Mouse (Mus musculus): ENCODE results near the gene Kif12.
A peak's percentile ranks its signal among the peaks of the same experiment; 100 is the strongest.

Kif12 gene

DNA sequence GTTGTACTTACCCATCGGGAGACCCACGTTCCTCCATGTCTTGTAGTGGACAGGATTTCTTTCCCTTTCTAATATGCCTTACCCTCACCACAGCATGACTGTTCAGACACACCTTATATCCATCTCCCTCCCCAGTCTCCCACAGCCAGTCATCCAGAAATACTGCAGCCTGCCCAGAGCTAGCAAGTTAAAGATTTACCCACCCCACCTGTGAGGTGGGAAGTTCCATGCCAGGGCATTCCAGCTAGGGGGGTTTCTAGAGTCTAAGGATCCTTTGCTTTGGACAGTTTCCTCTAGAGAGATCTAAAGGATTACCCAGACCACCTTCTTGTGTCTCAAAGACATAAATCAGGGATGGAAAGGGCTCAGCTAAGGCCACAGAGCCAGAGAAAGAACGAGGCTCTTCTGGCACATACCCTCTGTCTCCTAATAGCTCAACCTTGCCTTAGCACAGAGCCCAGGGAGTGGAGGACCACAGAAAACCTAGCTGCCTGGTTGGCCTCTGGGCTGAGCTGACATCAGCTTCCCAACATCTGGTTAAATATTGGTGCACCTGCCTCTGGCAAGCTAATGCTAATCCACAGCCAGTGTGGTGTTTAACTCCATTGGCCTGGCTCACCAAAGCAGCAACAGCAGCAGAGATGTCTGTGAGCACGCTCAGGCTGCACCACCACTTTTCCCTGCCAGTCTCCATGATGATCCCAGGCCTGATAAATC, at the start of gene Kif12:
Gene Kif12 (minus strand): TSS at position 163 of the 717 bp plus-strand sequence.
- DNase-seq (ENCODE audit: low spot score) = no peak

DNA sequence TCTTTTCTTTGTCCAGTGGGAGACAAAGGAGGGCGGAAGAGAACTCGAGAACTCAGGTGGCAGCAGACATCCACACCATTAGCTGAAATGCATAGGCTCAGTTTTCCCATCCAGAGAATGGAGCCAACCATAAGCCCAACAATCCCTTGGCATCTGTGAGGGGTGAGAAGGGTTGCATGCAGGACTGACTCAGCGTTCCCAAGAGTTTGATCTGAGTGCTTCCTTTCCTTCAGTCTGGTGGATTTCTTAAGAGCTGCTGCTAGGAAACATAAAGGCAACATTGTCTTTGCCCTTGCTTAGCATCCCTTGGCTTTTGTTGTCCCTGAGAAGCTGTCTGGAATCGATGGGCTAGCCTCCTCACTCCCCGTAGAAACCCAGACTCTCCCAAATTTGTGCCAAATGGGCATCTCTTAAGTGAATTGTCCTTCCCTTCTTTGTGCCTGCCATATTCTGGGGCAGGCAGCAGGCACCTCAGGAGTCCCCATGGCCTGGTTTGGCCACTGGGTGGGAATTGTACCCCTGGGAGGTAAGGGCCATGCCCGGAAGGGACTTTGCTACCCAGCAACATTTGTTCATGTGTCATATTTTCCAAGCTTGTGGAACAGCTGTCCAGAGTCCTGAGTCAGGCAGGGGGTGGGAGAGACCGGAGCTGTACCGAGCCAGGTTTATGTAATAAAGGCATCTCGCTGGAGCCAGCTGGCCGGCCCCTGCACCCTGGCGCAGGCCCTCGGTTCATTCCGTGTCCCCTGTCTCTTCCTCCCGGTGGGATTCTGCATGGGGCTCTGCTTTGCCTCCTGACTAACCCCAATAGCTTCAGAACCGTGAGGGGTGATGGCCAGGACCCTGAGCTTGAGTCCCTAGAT, 49.4 kb upstream of the Kif12 start:
- DNase-seq (ENCODE audit: low spot score) = no peak

DNA sequence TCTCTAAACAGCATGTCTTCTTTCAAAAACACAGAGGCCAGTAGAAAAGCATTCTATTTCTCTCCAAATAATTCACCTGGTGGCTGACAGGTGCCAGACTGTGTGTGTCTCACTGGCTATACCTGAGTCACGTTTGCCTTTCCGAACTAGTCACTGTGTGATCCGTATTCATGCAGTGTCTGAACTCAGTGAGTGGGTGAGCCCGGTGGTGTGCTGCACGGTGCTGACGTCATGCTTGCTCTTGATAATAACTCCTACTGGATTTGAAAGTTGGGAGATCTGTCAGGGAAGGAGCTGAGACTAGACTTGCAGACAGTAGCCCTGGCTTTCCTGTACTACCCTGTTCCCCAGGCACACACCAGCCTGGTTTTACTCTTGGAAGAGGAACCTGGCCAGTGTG, 47.7 kb upstream of the Kif12 start:
- DNase-seq (ENCODE audit: low spot score) = no peak

DNA sequence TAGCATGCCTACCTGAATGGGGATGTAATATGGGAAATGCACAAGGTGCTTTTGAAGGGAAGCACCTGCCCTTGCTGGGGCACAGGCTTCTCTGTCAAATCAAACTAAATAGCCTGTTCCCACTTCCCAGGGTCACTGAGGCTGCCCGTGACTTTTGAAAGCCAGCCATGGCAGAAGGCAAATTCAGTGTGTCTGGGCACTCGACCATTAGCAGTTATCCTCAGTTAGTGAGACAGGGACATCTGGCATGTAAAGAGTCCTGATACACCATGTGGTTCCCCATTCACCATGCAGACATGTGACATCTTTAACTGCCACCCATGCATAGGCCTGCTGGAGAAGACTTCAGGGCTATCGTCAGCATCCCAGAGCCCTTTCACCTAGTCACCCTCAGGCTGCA, 47.1 kb upstream of the Kif12 start:
- DNase-seq (ENCODE audit: low spot score) = no peak

DNA sequence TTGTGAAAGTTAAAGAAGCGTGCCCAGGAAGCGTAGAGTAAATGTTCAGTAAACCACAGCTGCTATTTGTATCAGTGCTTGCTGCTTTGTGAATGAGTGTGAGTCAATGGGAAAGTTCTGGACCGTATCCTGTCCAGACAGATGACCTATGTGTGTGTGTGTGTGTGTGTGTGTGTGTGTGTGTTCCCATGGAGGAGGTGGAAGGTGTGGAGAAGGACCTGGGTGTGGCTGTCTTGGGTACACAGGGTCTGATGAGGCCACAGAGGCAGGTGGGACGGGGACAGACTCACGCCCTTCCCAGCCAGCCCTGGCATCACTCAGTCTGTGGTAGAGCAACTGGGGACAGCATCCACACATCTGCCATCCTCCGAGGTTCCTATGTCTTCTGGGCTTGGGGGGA, 45.6 kb upstream of the Kif12 start:
- DNase-seq (ENCODE audit: low spot score) = no peak

DNA sequence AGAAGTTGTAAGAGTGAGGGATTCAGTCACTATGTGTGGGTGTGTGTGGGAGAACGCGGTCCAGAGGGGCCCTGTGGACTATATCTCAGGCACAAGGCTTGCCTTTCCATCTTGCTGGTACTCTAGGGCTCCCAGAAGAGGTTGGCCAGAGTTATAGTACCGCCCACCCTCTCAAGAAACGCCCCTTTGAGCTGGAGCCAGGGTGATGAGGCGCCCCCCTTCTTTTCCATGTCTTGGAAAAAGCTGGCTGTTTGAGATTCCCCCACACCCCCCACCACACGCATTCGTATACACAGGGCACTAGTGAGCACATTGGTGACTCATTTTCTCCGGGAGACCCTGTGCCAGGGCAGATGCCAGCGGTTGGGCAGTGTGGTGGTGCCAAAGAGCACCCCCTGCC, 44.6 kb upstream of the Kif12 start:
- no peak for DNase-seq (ENCODE audit: low spot score)

DNA sequence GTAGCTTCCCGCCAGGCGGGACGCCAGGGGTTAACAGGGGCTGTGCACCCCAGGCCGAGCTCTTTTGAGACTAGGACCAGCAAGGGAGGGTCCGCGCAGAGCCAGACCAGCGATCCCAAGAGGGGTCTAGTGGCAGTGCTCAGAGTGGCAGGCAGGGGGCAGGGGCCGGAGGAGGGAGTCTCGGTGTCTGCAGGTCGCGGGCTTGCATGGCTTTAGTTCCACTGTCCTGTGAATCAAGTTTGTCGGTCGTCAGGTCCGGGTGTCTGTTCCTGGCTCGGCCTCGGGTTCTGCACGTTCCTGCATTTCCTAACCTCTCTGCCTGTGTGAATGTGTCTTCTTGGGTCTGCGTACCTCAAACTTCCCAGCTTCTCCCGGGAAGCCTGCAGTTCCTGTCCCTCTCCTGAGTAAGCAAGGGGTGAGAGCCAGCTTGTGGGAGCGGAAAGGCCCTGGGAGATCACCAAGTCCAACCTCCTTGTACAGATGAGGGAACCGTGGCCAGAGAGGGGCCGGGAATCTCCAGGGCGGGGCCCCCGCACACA, 44.1 kb upstream of the Kif12 start:
- DNase-seq (ENCODE audit: low spot score) = no peak

DNA sequence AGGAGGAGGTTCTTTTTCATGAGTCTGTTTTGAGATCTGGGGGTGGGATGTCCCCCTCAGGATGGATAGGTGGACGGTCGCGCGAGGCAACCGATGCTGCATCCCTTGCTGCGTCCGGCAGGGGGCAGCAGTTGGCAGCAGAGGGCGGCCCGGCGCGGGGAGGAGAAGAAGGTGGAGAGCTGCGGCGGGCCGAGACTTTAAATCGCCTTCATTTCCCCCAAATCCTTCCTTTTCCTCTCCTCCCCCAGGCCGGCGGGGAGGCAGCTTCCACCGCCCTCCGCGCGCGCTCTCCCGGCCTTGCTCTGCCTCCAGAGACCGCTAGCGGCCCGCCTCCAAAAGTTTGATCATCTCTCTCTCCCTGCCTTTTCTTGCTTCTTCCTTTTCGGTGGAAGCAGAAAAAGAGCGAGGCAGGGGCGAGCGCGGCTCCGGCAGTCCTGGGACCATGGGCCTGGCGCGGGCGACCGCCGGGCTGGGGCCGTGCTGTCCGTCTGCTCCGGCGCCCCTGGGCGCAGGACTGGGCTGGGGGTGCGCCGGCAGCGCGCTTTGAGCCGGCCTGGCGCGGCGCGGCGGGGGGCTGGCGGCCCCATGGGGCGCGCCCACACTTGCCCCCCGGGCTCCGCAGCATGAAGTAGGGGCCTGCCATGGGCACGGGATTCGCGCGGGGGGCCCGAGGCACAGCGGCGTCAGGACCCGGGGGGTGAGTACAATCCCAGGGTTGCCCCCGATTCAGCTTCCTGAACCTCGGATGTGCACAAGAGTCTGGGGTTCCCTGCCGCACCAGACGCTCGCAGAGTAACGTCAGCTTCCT, 43.5 kb upstream of the Kif12 start:
- DNase-seq (ENCODE audit: low spot score) = no peak

DNA sequence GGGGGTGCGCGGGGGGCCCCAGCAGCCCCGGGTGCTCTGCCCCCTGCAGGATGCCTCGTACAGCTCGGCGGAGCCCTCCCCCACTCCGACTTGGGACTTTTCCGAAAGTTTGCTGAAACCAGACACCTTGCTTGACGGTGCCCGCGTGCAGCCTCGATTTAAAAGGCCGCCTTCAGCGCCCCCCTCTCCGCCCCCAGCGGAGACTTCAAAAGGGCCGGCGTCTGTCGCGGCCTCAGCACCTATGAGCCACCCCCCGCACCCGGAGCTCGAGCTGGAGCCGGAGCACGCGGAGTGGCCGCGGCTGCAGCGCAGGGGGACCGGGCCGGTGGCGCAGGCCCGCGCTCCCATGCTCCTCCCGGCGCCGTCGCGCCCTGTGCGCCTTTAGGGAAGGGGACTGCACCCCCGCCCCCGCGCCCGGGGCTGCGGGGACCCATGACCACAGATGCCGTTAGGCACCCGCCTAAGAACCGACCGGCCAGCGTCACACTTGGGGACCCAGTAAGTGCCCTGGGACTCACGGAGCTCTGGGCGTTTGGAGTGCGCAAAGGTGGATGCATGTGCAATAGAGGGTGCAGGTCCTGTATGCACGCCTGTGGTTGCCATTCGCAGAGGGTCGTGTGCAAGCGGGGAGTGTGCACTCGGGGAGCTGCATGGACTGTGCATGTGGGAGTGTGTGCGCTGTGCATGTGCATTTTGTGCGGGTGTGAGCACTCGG, 42.1 kb upstream of the Kif12 start, which contains the start of gene Col27a1:
Gene Col27a1 (plus strand): TSS at position 98 of the 715 bp plus-strand sequence.
- no peak for DNase-seq (ENCODE audit: low spot score)

DNA sequence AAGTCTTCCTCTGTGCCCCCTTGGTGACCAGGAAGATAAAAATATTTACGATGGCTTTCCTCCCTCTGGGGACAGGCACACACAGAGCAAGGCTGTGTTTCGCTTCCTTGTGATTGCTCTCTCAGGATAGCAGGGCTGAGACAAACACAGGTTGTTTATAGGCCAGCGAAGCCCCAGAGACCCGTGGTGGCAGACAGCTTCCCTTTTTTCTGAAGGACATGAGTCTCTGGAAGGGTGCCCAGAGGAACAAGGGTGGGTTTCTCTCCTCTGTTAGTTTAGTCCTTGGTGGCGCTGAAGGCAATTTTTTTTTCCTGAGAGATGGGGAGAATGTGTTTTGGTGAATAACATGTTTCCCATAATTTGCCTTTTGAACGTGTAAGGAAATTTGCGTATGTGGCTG, 33.7 kb upstream of the Kif12 start:
- no peak for DNase-seq (ENCODE audit: low spot score)

DNA sequence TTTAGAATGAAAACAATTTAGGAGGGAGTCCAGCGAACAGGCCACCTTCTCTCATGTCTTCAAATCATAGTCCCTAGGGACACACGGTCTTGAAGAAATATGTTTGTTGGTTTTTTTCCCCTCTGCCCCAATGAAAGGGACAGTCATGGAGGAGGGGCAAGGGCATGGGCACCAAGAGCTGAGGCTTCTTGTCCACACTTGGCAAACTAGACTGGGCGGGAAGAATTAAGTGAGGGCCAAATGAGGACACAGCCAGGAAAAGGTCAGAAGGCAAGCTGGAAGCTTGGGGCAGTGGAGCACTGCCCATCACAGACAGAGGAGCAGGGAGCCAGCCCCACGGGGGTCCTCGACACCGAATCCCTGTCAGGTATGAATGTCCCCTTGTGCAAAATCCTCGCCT, 31.9 kb upstream of the Kif12 start:
- DNase-seq (ENCODE audit: low spot score) = no peak

DNA sequence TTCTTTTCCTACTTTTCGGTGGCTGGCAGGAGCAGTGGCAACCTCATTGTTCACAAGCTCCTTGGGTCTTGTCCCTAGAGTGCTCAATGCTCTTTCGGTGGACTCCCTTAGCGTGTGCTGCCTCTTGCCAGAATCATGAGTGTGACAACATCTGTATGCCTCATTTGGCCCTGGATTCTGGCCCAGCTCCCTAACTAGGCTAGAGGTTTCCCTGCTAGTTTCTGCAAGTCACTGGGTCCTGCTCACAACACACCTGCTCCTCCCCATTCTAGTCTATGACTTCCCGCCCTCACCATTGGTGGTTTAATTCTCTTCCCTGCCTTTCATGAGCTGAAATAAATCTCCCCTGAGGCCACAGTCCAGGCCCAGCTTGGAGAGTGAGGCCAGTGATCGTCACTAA, 27.4 kb upstream of the Kif12 start:
- no peak for DNase-seq (ENCODE audit: low spot score)

DNA sequence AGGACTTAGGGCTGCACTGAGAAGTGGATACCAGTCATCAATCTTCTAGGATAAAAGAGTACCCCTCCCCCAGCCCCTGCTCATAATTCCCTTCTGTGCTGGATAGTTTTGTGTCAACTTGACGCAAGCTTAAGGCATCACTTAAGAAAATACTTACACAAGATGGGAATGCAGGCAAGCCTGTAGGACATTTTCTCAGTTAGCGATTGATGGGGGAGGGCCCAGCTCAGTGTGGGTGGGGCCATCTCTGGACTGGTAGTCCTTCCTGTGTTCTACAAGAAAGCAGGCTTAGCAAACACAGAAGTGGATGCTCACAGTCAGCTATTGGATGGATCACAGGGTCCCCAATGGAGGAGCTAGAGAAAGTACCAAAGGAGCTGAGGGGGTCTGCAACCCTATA, 22.4 kb upstream of the Kif12 start:
- no peak for DNase-seq (ENCODE audit: low spot score)

DNA sequence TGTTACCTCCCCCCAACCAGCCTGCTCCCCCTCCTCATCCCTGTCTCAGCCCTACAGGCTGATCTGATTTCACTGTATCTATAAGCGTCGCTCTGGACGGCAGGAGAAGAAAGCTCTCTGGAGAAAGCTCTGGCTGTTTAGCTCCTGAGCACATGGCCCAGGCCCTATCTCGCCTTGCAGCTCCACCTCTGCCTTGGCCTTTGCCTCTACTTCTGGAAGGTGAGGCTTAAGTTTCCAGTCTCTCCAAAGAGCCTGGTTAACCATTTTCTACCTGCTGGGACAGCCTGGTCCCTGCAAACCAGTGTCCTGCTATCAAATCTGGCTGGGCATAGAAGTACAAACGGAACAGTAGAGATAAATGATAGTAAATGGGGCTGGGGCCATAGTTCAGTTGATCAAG, 19.7 kb upstream of the Kif12 start:
- DNase-seq (ENCODE audit: low spot score) = no peak

DNA sequence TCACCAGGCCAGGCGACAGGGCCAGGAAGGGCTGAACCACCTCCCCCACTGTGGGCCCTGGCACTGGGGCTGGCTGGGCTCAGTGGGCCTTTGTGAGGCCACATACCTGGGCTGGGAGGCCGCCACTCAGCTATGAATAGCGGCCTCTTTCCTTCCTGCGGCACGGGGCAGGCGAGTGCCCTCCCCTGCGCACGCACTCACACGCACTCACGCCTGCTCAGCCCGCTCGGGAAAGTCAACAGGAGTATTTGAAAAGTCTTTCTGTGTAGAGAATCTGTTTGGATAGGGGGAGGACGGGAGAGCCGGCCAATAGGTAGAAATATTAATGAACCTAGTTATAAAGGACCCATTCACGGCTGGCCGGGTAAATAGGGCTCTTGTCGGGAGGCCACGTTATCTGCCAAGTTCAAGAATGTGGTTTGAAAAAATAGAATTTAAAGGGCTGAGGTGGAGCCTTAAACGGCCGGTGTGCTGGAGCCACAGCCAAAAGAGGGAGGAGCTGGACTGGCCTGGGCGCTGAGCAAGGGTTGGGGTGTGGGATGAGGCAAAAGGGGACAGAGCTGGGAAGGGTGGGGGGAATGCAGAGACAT, 14.4 kb upstream of the Kif12 start:
- DNase-seq (ENCODE audit: low spot score) = no peak

DNA sequence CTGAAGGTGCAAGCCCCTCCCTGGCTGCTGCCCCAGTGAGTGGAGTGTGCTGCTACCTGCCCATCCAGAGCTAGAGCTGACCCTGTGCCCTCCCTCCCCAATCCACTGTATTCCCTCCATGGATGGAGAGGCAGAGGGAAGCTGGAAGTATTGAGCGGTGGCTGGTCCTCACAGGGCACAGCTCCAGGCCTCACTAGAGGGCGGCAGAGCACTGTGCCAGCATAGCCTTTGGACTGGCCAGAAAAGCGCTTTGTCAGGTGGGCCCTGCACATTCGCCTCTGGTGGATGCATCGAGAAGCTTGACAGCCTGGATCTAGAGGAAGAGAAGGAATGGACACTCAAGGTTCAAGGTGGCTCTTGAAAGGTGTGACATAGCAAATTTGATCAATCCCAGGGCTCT, 9.6 kb upstream of the Kif12 start:
- DNase-seq (ENCODE audit: low spot score) = no peak

DNA sequence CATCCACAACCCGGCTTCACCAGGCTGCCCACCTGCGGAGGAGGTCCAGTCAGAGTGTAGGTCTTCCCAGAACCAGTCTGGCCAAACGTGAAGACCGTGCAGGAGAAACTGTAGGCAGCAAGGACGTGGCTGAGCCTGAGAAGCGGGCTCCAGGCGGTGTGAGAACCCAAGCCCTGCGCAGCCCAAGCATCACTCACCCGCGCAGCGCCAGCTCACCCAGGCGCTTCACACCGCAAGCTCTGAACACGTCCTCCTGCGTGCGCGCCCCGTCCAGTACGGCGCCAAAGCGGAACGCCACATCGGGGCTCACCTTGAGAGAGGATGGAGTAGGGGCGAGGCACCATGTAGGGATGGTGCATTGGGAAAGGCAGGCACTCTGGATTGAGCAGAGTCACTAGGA, 809 bp downstream of the Kif12 start:
- DNase-seq (ENCODE audit: low spot score) = no peak

DNA sequence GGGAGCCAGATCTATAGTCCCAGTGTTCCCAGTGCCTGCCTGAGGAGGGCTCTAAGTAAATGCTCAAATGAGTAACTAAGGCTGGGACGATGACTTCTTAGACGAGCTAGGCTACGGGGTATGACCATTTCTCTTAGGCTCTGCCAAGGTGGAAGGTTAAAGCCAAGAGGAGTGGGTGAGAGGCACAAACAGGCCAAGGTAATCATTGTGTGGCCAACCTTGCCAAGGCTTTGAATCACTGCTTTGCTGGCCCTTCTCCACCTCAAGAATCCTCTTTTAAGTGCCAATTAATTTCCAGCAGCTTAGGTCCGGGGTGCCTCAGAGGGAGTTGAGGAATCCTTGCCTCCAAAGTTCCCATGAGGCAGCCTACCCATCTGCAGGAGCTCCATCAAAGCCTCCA, 1.9 kb downstream of the Kif12 start:
- DNase-seq (ENCODE audit: low spot score) = no peak

DNA sequence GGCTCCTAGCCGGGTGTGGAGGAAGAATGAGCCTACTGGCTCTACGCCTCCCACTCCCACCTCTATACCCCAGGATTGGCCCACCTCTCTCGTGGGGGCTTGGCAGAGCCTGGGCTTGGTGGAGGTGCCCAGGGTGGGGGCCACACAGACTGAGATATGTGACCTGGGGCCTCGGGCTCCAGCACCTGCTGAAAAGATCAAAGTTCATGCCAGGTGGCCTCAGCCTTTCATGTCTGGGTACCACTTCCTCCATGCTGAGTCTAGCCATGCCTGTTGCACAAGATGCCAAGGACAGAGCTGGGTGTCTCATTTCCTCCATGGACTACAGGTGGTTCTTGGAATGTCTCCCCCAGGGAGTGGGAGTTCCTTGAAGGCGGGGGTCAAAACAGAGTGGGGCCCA, 5.6 kb downstream of the Kif12 start:
- DNase-seq (ENCODE audit: low spot score) = no peak

DNA sequence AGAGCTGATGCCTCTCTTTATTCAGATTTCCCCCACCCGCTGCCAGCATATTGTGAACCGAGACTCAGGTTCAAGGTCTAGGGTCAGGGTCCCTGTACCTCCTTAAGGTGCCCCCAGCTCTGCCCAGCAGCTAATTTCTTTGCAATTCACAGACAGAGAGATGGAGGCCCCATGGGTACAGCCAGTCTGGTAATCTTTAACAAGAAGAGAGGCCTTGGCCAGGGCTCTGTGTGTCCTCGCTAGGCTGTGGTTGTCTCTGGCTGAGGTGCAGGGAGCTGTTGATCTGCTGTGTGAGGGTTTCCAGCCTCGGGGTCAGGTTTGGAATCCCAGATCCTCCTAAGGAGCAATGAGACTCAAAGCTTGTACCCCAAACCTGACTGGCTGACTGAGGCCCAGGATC, 6.3 kb downstream of the Kif12 start:
- no peak for DNase-seq (ENCODE audit: low spot score)

DNA sequence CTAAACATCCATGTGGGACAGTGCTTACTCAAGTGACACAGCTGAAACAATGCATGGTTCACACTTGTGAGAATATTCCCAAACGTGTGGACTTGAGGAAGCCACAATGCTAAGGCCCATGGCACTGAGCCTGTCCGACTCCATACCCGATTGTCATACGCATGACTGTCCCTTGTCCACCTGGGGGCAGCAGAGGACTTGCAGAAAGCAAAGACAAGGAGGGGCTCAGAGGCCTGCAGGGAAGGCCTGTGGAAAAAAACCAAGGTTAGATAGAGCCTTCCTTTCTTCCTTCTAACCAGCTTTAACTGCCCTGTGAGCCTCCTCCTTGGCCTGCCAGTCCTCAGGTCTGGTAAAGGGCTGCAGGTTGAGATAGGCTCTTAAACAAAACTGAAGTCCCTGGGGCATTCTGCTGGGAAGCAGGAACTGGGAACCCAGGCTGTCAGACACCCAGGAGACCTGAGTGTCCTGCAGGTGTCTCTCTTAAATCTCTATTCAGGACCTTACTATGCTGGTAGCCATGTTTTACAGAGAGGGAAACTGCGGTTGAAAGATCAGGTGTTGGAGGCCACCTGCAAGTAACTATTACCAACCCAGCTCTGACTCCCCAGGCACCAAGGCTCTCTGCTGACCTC, 12.9 kb downstream of the Kif12 start:
- peak; percentile 73 for DNase-seq (ENCODE audit: low spot score)
